Mouse (Mus musculus): ENCODE data around the gene Prrt4.
A peak's percentile ranks its signal among the peaks of the same experiment; 100 is the strongest.
"Not testable (repeated sequence)": the region's sequence is repeated elsewhere in the genome, so short reads cannot be mapped to it uniquely, and the experiment has no call there.

Gene Prrt4

GRCm38 (mm10) chr6:29198309-29199222 lies 19.2 kb upstream of the Prrt4 start:
- peak; percentile 57 to 86 for DNase-seq (ENCODE audit: low spot score in 2 of 2)

GRCm38 (mm10) chr6:29195846-29196698 lies 16.7 kb upstream of the Prrt4 start:
- no peak for DNase-seq (ENCODE audit: low spot score in 2 of 2)

GRCm38 (mm10) chr6:29195146-29195545 lies 15.8 kb upstream of the Prrt4 start:
- DNase-seq (ENCODE audit: low spot score in 2 of 2) = no peak

- DNase-seq (ENCODE audit: low spot score in 2 of 2) = peak in 1 of 2 experiments; percentile 9
These were observed 14.8 kb upstream of the Prrt4 start for GRCm38 (mm10) chr6:29193961-29194750.

GRCm38 (mm10) chr6:29187936-29188335 lies 8.6 kb upstream of the Prrt4 start:
- DNase-seq (ENCODE audit: low spot score in 2 of 2) = no peak

- DNase-seq (ENCODE audit: low spot score in 2 of 2) = no peak
These were observed 459 bp upstream of the Prrt4 start for GRCm38 (mm10) chr6:29179843-29180242.

- DNase-seq (ENCODE audit: low spot score in 2 of 2) = no peak
These were observed 1.2 kb downstream of the Prrt4 start for GRCm38 (mm10) chr6:29177901-29178879.

- DNase-seq (ENCODE audit: low spot score in 2 of 2) = no peak
These were observed 4.3 kb downstream of the Prrt4 start for GRCm38 (mm10) chr6:29175113-29175512.

GRCm38 (mm10) chr6:29174368-29174767 lies 5.0 kb downstream of the Prrt4 start:
- DNase-seq (ENCODE audit: low spot score in 2 of 2) = no peak

GRCm38 (mm10) chr6:29170952-29171388 lies 8.4 kb downstream of the Prrt4 start:
- peak; percentile 49 to 75 for DNase-seq (ENCODE audit: low spot score in 2 of 2)

- peak; percentile 22 to 53 for DNase-seq (ENCODE audit: low spot score in 2 of 2)
These were observed 9.1 kb downstream of the Prrt4 start for GRCm38 (mm10) chr6:29170063-29170921.

GRCm38 (mm10) chr6:29169675-29170062 lies 9.7 kb downstream of the Prrt4 start:
- no peak for DNase-seq (ENCODE audit: low spot score in 2 of 2)

- no peak for DNase-seq (ENCODE audit: low spot score in 2 of 2)
These were observed 10.5 kb downstream of the Prrt4 start for GRCm38 (mm10) chr6:29168871-29169270.

- DNase-seq (ENCODE audit: low spot score in 2 of 2) = peak in 1 of 2 experiments; percentile 31
These were observed 13.2 kb downstream of the Prrt4 start for GRCm38 (mm10) chr6:29166196-29166595.

GRCm38 (mm10) chr6:29164314-29165244 lies 14.8 kb downstream of the Prrt4 start, which contains the start of gene Rbm28:
Gene Rbm28 (minus strand): TSS chr6:29165006.
- peak; percentile 63 to 82 for DNase-seq (ENCODE audit: low spot score in 2 of 2)

- not testable (repeated sequence) for DNase-seq (ENCODE audit: low spot score in 2 of 2)
These were observed 18.1 kb downstream of the Prrt4 start for GRCm38 (mm10) chr6:29161291-29161690.

GRCm38 (mm10) chr6:29160786-29161185 lies 18.6 kb downstream of the Prrt4 start:
- no peak for DNase-seq (ENCODE audit: low spot score in 2 of 2)

- no peak for DNase-seq (ENCODE audit: low spot score in 2 of 2)
These were observed 23.1 kb downstream of the Prrt4 start for GRCm38 (mm10) chr6:29156326-29156725.

All from spleen, postnatal 10 days (tissue).